Mouse (Mus musculus): ENCODE measurements around the gene Olfr648. TPM values are rescaled to one million over a fixed set of nuclear protein-coding genes. Genes with fewer than 3 reads are reported as not detected.

Olfr648 gene
- polyA plus RNA-seq, 2 experiments: 0.05 to 0.21 TPM

GRCm38 (mm10) chr7:104143179-104143578 is 40.0 kb downstream of the Olfr648 start, which contains the start of gene Ubqln3:
Gene Ubqln3 (minus strand): TSS chr7:104143279.
- no peaks in the 10 kb centered on the region for H3K36me3 ChIP-seq (ENCODE audit: control insufficient read depth, insufficient read depth, low read length)
- ATAC-seq (ENCODE audit: low FRiP score, low read depth) (no peak), DNase-seq (ENCODE audit: low spot score) (no peak)
- WGBS: 76% methylated on average over 3 of the region's 3 CpGs
- no peak within 1 kb of the TSS for H3K9ac ChIP-seq (ENCODE audit: low read depth, low read length, severe bottlenecking)
- H3K4me1 ChIP-seq (ENCODE audit: control insufficient read depth, insufficient read depth, low read length): no peaks in the 10 kb centered on the region
- no peak within 1 kb of the TSS for H3K27ac ChIP-seq (replicated peaks; ENCODE audit: low read depth, low read length)
- no peaks in the 10 kb centered on the region for H3K27me3 ChIP-seq (ENCODE audit: control insufficient read depth, insufficient read depth, low read length)
- no peak within 1 kb of the TSS for H3K4me3 ChIP-seq (replicated peaks; ENCODE audit: low read length)
- H3K9me3 ChIP-seq (ENCODE audit: control insufficient read depth, low read length): no peaks in the 10 kb centered on the region
- TF ChIP-seq POLR2A (IDR thresholded peaks at IDR 0.05; ENCODE audit: borderline replicate concordance, extremely low read depth, insufficient read depth, insufficient read length): no peak
- no peak within 1 kb of the TSS for H3K4me2 ChIP-seq (replicated peaks; ENCODE audit: low read depth, low read length, severe bottlenecking)

GRCm38 (mm10) chr7:104137305-104137704 is 45.9 kb downstream of the Olfr648 start, which contains the start of gene Olfr643:
Gene Olfr643 (minus strand): TSS chr7:104137405.
- Histone ChIP-seq H3K9me3 (ENCODE audit: control insufficient read depth, low read length) (no peaks in the 10 kb centered on the region), H3K4me2 (replicated peaks; ENCODE audit: low read depth, low read length, severe bottlenecking) (no peak within 1 kb of the TSS), H3K36me3 (ENCODE audit: control insufficient read depth, insufficient read depth, low read length) (no peaks in the 10 kb centered on the region), H3K27ac (replicated peaks; ENCODE audit: low read depth, low read length) (no peak within 1 kb of the TSS), H3K4me1 (ENCODE audit: control insufficient read depth, insufficient read depth, low read length) (no peaks in the 10 kb centered on the region), H3K27me3 (ENCODE audit: control insufficient read depth, insufficient read depth, low read length) (no peaks in the 10 kb centered on the region), H3K4me3 (replicated peaks; ENCODE audit: low read length) (no peak within 1 kb of the TSS), H3K9ac (ENCODE audit: low read depth, low read length, severe bottlenecking) (no peak within 1 kb of the TSS)
- WGBS: 83% methylated on average over 5 of the region's 5 CpGs
- ATAC-seq (ENCODE audit: low FRiP score, low read depth) (no peak), DNase-seq (ENCODE audit: low spot score) (no peak)
- TF ChIP-seq POLR2A (IDR thresholded peaks at IDR 0.05; ENCODE audit: borderline replicate concordance, extremely low read depth, insufficient read depth, insufficient read length): no peak

- no peak within 1 kb of the TSS for H3K9ac ChIP-seq (ENCODE audit: low read depth, low read length, severe bottlenecking)
- H3K4me1 ChIP-seq (ENCODE audit: control insufficient read depth, insufficient read depth, low read length): no peaks in the 10 kb centered on the region
- no peaks in the 10 kb centered on the region for H3K9me3 ChIP-seq (ENCODE audit: control insufficient read depth, low read length)
- no peaks in the 10 kb centered on the region for H3K36me3 ChIP-seq (ENCODE audit: control insufficient read depth, insufficient read depth, low read length)
- DNase-seq (ENCODE audit: low spot score): no peak
- H3K27ac ChIP-seq (replicated peaks; ENCODE audit: low read depth, low read length): no peak within 1 kb of the TSS
- 89% methylated on average over 5 of the region's 5 CpGs for WGBS
- no peak for TF ChIP-seq POLR2A (IDR thresholded peaks at IDR 0.05; ENCODE audit: borderline replicate concordance, extremely low read depth, insufficient read depth, insufficient read length)
- no peaks in the 10 kb centered on the region for H3K27me3 ChIP-seq (ENCODE audit: control insufficient read depth, insufficient read depth, low read length)
- H3K4me3 ChIP-seq (replicated peaks; ENCODE audit: low read length): no peak within 1 kb of the TSS
- no peak within 1 kb of the TSS for H3K4me2 ChIP-seq (replicated peaks; ENCODE audit: low read depth, low read length, severe bottlenecking)
- no peak for ATAC-seq (ENCODE audit: low FRiP score, low read depth)
Measured at GRCm38 (mm10) chr7:104129726-104130125, 53.5 kb downstream of the Olfr648 start, which contains the start of gene Ubqln5. Gene Ubqln5 (minus strand): TSS chr7:104129826.

Other genes starting within 250 kb of the Olfr648 start
- gene Olfr632, start 249.0 kb downstream of the Olfr648 start, polyA plus RNA-seq (2012; rRNA removed): not detected in 2 replicates
- not detected in 2 replicates for gene Olfr632, start 249.0 kb downstream of the Olfr648 start, polyA plus RNA-seq (2014; fragmentation: Nextera tagmentation; extraction: Ambion mirVana)
- gene Olfr633, start 239.0 kb downstream of the Olfr648 start, polyA plus RNA-seq (2012; rRNA removed): not detected in 2 replicates
- gene Olfr633, start 239.0 kb downstream of the Olfr648 start, polyA plus RNA-seq (2014; fragmentation: Nextera tagmentation; extraction: Ambion mirVana): not detected in 2 replicates
- gene Olfr635, start 212.2 kb downstream of the Olfr648 start, polyA plus RNA-seq (2012; rRNA removed): not detected in 2 replicates
- gene Olfr635, start 212.2 kb downstream of the Olfr648 start, polyA plus RNA-seq (2014; fragmentation: Nextera tagmentation; extraction: Ambion mirVana): 0.03 TPM in 1 of 2 replicates, not detected in the other
- gene Olfr638, start 184.6 kb downstream of the Olfr648 start, polyA plus RNA-seq (2012; rRNA removed): not detected in 2 replicates
- not detected in 2 replicates for gene Olfr638, start 184.6 kb downstream of the Olfr648 start, polyA plus RNA-seq (2014; fragmentation: Nextera tagmentation; extraction: Ambion mirVana)
- gene Olfr639, start 166.1 kb downstream of the Olfr648 start, polyA plus RNA-seq (2012; rRNA removed): not detected in 2 replicates
- not detected in 2 replicates for gene Olfr639, start 166.1 kb downstream of the Olfr648 start, polyA plus RNA-seq (2014; fragmentation: Nextera tagmentation; extraction: Ambion mirVana)
- gene Olfr640, start 157.8 kb downstream of the Olfr648 start, polyA plus RNA-seq (2012; rRNA removed): not detected in 2 replicates
- gene Olfr640, start 157.8 kb downstream of the Olfr648 start, polyA plus RNA-seq (2014; fragmentation: Nextera tagmentation; extraction: Ambion mirVana): not detected in 2 replicates
- not detected in 2 replicates for gene Olfr641, start 147.9 kb downstream of the Olfr648 start, polyA plus RNA-seq (2012; rRNA removed)
- gene Olfr641, start 147.9 kb downstream of the Olfr648 start, polyA plus RNA-seq (2014; fragmentation: Nextera tagmentation; extraction: Ambion mirVana): not detected in 2 replicates
- gene Olfr642, start 130.7 kb downstream of the Olfr648 start, polyA plus RNA-seq (2012; rRNA removed): not detected in 2 replicates
- not detected in 2 replicates for gene Olfr642, start 130.7 kb downstream of the Olfr648 start, polyA plus RNA-seq (2014; fragmentation: Nextera tagmentation; extraction: Ambion mirVana)
- gene 4930516K23Rik, start 121.9 kb downstream of the Olfr648 start, polyA plus RNA-seq (2012; rRNA removed): 0.03 TPM in 1 of 2 replicates, not detected in the other
- not detected in 2 replicates for gene 4930516K23Rik, start 121.9 kb downstream of the Olfr648 start, polyA plus RNA-seq (2014; fragmentation: Nextera tagmentation; extraction: Ambion mirVana)
- gene Olfr644, start 111.5 kb downstream of the Olfr648 start, polyA plus RNA-seq (2012; rRNA removed): 0.10 TPM in 1 of 2 replicates, not detected in the other
- not detected in 2 replicates for gene Olfr644, start 111.5 kb downstream of the Olfr648 start, polyA plus RNA-seq (2014; fragmentation: Nextera tagmentation; extraction: Ambion mirVana)
- not detected in 2 replicates for gene Olfr645, start 97.9 kb downstream of the Olfr648 start, polyA plus RNA-seq (2012; rRNA removed)
- gene Olfr645, start 97.9 kb downstream of the Olfr648 start, polyA plus RNA-seq (2014; fragmentation: Nextera tagmentation; extraction: Ambion mirVana): not detected in 2 replicates
- not detected in 2 replicates for gene Olfr646, start 78.5 kb downstream of the Olfr648 start, polyA plus RNA-seq (2012; rRNA removed)
- gene Olfr646, start 78.5 kb downstream of the Olfr648 start, polyA plus RNA-seq (2014; fragmentation: Nextera tagmentation; extraction: Ambion mirVana): not detected in 2 replicates
- not detected in 2 replicates for gene Ubqln5, start 53.6 kb downstream of the Olfr648 start, polyA plus RNA-seq (2012; rRNA removed)
- not detected in 2 replicates for gene Ubqln5, start 53.6 kb downstream of the Olfr648 start, polyA plus RNA-seq (2014; fragmentation: Nextera tagmentation; extraction: Ambion mirVana)
- gene Olfr643, start 46.0 kb downstream of the Olfr648 start, polyA plus RNA-seq (2012; rRNA removed): not detected in 2 replicates
- not detected in 2 replicates for gene Olfr643, start 46.0 kb downstream of the Olfr648 start, polyA plus RNA-seq (2014; fragmentation: Nextera tagmentation; extraction: Ambion mirVana)
- not detected in 2 replicates for gene Ubqln3, start 40.1 kb downstream of the Olfr648 start, polyA plus RNA-seq (2012; rRNA removed)
- not detected in 2 replicates for gene Ubqln3, start 40.1 kb downstream of the Olfr648 start, polyA plus RNA-seq (2014; fragmentation: Nextera tagmentation; extraction: Ambion mirVana)
- not detected in 2 replicates for gene Ubqlnl, start 32.8 kb downstream of the Olfr648 start, polyA plus RNA-seq (2012; rRNA removed)
- gene Ubqlnl, start 32.8 kb downstream of the Olfr648 start, polyA plus RNA-seq (2014; fragmentation: Nextera tagmentation; extraction: Ambion mirVana): not detected in 2 replicates
- gene Olfm5, start 18.6 kb downstream of the Olfr648 start, polyA plus RNA-seq (2012; rRNA removed): not detected in 2 replicates
- gene Olfm5, start 18.6 kb downstream of the Olfr648 start, polyA plus RNA-seq (2014; fragmentation: Nextera tagmentation; extraction: Ambion mirVana): not detected in 2 replicates
- gene Olfr649, start 12.6 kb upstream of the Olfr648 start, polyA plus RNA-seq (2012; rRNA removed): not detected in 2 replicates
- gene Olfr649, start 12.6 kb upstream of the Olfr648 start, polyA plus RNA-seq (2014; fragmentation: Nextera tagmentation; extraction: Ambion mirVana): not detected in 2 replicates
- gene Trim6, start 35.4 kb upstream of the Olfr648 start, polyA plus RNA-seq (2012; rRNA removed): 1.1 and 1.4 TPM in 2 replicates
- gene Trim6, start 35.4 kb upstream of the Olfr648 start, polyA plus RNA-seq (2014; fragmentation: Nextera tagmentation; extraction: Ambion mirVana): 0.28 and 0.43 TPM in 2 replicates
- 3.4 and 3.5 TPM in 2 replicates for gene Trim34a, start 61.1 kb upstream of the Olfr648 start, polyA plus RNA-seq (2012; rRNA removed)
- 1.6 and 1.9 TPM in 2 replicates for gene Trim34a, start 61.1 kb upstream of the Olfr648 start, polyA plus RNA-seq (2014; fragmentation: Nextera tagmentation; extraction: Ambion mirVana)
- 0.20 and 0.29 TPM in 2 replicates for gene Trim5, start 104.7 kb upstream of the Olfr648 start, polyA plus RNA-seq (2012; rRNA removed)
- gene Trim5, start 104.7 kb upstream of the Olfr648 start, polyA plus RNA-seq (2014; fragmentation: Nextera tagmentation; extraction: Ambion mirVana): 0.10 and 0.25 TPM in 2 replicates
- gene Trim12a, start 132.1 kb upstream of the Olfr648 start, polyA plus RNA-seq (2012; rRNA removed): 6.5 and 9.1 TPM in 2 replicates
- gene Trim12a, start 132.1 kb upstream of the Olfr648 start, polyA plus RNA-seq (2014; fragmentation: Nextera tagmentation; extraction: Ambion mirVana): 5.7 and 6.0 TPM in 2 replicates
- 0.04 and 0.11 TPM in 2 replicates for gene Trim34b, start 146.1 kb upstream of the Olfr648 start, polyA plus RNA-seq (2012; rRNA removed)
- gene Trim34b, start 146.1 kb upstream of the Olfr648 start, polyA plus RNA-seq (2014; fragmentation: Nextera tagmentation; extraction: Ambion mirVana): 0.33 TPM in 1 of 2 replicates, not detected in the other
- 3.6 and 4.4 TPM in 2 replicates for gene Trim12c, start 170.0 kb upstream of the Olfr648 start, polyA plus RNA-seq (2012; rRNA removed)
- 1.7 TPM in 2 replicates for gene Trim12c, start 170.0 kb upstream of the Olfr648 start, polyA plus RNA-seq (2014; fragmentation: Nextera tagmentation; extraction: Ambion mirVana)
- gene Trim30b, start 186.5 kb upstream of the Olfr648 start, polyA plus RNA-seq (2012; rRNA removed): 0.04 and 0.06 TPM in 2 replicates
- gene Trim30b, start 186.5 kb upstream of the Olfr648 start, polyA plus RNA-seq (2014; fragmentation: Nextera tagmentation; extraction: Ambion mirVana): 0.07 TPM in 1 of 2 replicates, not detected in the other
- gene Trim30c, start 217.4 kb upstream of the Olfr648 start, polyA plus RNA-seq (2012; rRNA removed): 0.24 TPM in 1 of 2 replicates, not detected in the other
- gene Trim30c, start 217.4 kb upstream of the Olfr648 start, polyA plus RNA-seq (2014; fragmentation: Nextera tagmentation; extraction: Ambion mirVana): 0.14 and 0.30 TPM in 2 replicates